Mouse (Mus musculus) urinary bladder, adult 18-20 months (tissue): ENCODE measurements around the gene Gusb.

Source experiments
- DNase-seq, 2 experiments: peaks; one replicate each; pipeline ENCODE4 v3.0.0; 2022; ENCODE audit warnings: low spot score in 2 of 2, mixed read lengths in 2 of 2

Gusb gene

GRCm38 (mm10) chr5:129974866-129975311, 28.0 kb downstream of the Gusb start:
- DNase-seq: no peak

- no peak for DNase-seq
Measured at GRCm38 (mm10) chr5:129974354-129974753, 28.5 kb downstream of the Gusb start.

- DNase-seq: peak in 1 of 2 experiments; percentile 32
Measured at GRCm38 (mm10) chr5:129971491-129971890, 31.4 kb downstream of the Gusb start.

- no peak for DNase-seq
Measured at GRCm38 (mm10) chr5:129968417-129968816, 34.4 kb downstream of the Gusb start.

- DNase-seq: no peak
Measured at GRCm38 (mm10) chr5:129966448-129966847, 36.4 kb downstream of the Gusb start.

- no peak for DNase-seq
Measured at GRCm38 (mm10) chr5:129963224-129963623, 39.6 kb downstream of the Gusb start.

GRCm38 (mm10) chr5:129955792-129956191, 47.1 kb downstream of the Gusb start:
- DNase-seq: no peak

- no peak for DNase-seq
Measured at GRCm38 (mm10) chr5:129954473-129955254, 48.2 kb downstream of the Gusb start.

GRCm38 (mm10) chr5:129952143-129952542, 50.7 kb downstream of the Gusb start:
- no peak for DNase-seq

GRCm38 (mm10) chr5:129947528-129948033, 55.3 kb downstream of the Gusb start:
- DNase-seq: no peak

- no peak for DNase-seq
Measured at GRCm38 (mm10) chr5:129943402-129943801, 59.4 kb downstream of the Gusb start.

GRCm38 (mm10) chr5:129942073-129942939, 60.5 kb downstream of the Gusb start:
- peak in 1 of 2 experiments; percentile 39 for DNase-seq

GRCm38 (mm10) chr5:129941495-129942045, 61.3 kb downstream of the Gusb start, which contains the start of gene Vkorc1l1:
Gene Vkorc1l1, plus strand, starts transcription at chr5:129941970.
- peak; percentile 96 to 99 for DNase-seq

GRCm38 (mm10) chr5:129940736-129941494, 61.9 kb downstream of the Gusb start:
- no peak for DNase-seq

GRCm38 (mm10) chr5:129940281-129940680, 62.6 kb downstream of the Gusb start:
- DNase-seq: no peak
